Mouse (Mus musculus) E14TG2a.4 (cell line): ENCODE measurements around the gene Btnl6.
"Not testable (repeated sequence)": the region's sequence is repeated elsewhere in the genome, so short reads cannot be mapped to it uniquely, and the experiment has no call there.

Experiments
- H3K27me3 ChIP-seq: 2 replicates; pipeline ENCODE4 v1.6.1; 2014; ENCODE audit warnings: low read length, control low read depth; ENCODE audit not compliant: insufficient read depth
- H3K36me3 ChIP-seq: 2 replicates; pipeline ENCODE4 v1.6.1; 2014; ENCODE audit warnings: low read length, control low read depth; ENCODE audit not compliant: insufficient read depth
- H3K4me1 ChIP-seq: replicated peaks from 2 replicates; pipeline ENCODE4 v1.6.1; 2014; ENCODE audit warnings: low read depth, low read length, control low read depth
- H3K4me3 ChIP-seq: replicated peaks from 2 replicates; pipeline ENCODE4 v1.5.1; 2014; ENCODE audit warnings: mild to moderate bottlenecking, low read length
- H3K9me3 ChIP-seq: 2 replicates; pipeline ENCODE4 v1.6.1; 2014; ENCODE audit warnings: low read length, control low read depth
- CTCF ChIP-seq: conservative IDR thresholded peaks from 2 replicates; pipeline ENCODE4 v1.5.1; 2014; ENCODE audit warnings: low read length
- NANOG ChIP-seq: IDR thresholded peaks from 2 replicates; pipeline ENCODE4 v1.6.1; 2014; ENCODE audit warnings: borderline replicate concordance, low read length, mixed read lengths
- POU5F1 ChIP-seq: IDR thresholded peaks from 2 replicates; pipeline ENCODE4 v1.6.1; 2014; ENCODE audit warnings: low read length, borderline replicate concordance

Btnl6 gene

DNA sequence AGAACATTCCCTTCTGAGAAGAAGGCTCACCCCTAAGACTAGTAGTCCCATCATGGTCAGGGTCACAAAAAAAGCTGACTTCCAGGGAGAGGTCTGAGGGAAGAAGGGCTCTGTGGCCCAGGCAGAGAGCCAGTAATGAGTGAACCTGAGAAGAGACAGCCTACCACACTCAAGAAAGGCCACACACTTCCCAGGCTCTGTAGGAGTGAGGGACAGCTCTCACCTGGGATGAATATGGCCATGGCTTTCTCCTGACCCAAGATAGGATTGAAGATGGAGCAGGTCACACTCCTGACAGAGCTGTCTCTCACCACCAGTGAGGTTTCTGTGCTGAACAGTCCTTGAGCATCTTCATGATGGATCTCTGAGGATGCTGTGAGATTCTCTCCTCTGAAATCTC is 24.4 kb downstream of the Btnl6 start:
- TF ChIP-seq POU5F1 (no peak), NANOG (no peak), CTCF (no peak)
- no peaks in the 10 kb centered on the region for H3K27me3 ChIP-seq
- no peaks in the 10 kb centered on the region for H3K36me3 ChIP-seq
- H3K9me3 ChIP-seq, result no peaks in the 10 kb centered on the region
- H3K4me1 ChIP-seq, result no peaks in the 10 kb centered on the region
- H3K4me3 ChIP-seq, result no peak overlapping the region

DNA sequence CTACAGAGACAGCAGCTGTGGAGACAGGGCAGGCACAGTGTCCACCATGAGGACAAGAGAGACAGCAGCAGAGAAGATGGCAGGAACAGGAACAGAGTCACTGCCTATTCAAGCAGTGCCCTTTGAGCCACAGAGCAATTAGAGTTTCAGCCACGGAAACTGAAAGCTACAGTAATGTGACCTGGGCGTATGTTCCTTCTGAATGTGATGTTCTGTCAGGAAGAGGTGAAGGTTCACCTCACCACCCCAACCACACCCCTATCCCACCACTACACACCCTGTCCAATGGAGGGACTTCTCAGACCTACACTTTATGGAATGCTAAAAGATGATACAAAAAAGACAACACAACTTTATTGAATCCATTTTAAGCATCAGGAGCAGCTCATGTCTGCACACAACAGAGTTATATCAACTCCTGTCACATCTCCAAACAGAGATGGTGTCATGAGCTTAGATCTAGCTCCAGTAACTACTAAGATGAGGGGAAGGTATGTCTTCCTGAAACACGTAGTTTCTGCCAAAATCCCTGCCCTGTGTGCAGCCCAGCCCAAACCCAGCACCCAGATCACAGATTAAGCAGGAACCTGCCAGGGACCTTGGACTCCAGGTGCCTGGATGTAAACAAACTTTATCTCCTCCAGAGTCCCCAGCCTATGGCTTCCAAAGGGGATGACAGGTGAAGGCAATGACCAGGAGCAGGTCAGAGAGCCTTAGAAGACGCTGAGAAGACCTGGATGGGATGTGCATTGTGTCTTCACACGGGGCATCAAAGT is 39.7 kb downstream of the Btnl6 start, which contains the start of gene Btnl4:
Gene Btnl4 (minus strand): TSS at position 81 of the 776 bp plus-strand sequence.
- not testable (repeated sequence) for H3K4me1 ChIP-seq, H3K27me3 ChIP-seq, H3K9me3 ChIP-seq, H3K4me3 ChIP-seq, H3K36me3 ChIP-seq

DNA sequence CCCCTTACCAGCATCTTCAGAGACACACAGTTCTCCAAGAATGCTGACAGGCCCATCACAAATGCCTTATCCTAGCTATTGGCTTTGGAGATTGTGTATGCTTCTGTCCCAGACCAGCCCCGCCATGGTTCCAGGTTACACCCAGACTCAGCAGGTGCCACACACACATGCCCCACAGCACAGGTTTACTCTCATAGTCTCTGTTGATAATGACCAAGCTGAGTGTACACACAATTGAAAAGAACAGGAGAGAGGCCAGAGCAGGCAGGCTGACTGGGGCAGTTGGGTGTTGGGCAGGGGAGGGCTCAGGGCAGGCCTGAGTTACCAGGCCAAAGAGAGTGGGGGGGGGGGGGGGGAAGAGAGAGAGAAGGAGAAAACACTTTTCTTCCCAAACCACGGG is 40.7 kb downstream of the Btnl6 start:
- H3K36me3 ChIP-seq, result no peaks in the 10 kb centered on the region
- no peaks in the 10 kb centered on the region for H3K4me1 ChIP-seq
- no peak overlapping the region for H3K4me3 ChIP-seq
- no peaks in the 10 kb centered on the region for H3K27me3 ChIP-seq
- TF ChIP-seq NANOG (no peak), POU5F1 (no peak)
- no peaks in the 10 kb centered on the region for H3K9me3 ChIP-seq

DNA sequence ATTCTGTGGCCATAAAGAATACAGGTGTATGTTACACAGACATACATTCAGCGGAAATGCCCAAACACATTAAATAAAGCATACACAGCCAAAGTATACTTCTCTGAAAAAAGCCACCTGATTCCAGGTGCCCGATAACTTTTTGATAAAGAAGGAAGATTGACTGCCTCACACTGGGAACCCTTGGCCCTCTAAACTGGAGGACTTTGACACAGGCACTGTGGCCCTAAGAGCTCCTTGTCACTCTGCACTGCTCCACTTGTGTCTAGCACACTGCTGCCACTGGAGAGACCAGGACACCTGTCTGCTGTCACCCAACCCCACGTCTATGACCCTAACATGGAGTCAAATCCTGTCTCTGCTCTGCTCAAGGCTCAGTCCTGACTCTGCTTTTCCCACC is 42.1 kb downstream of the Btnl6 start:
- Histone ChIP-seq H3K4me3 (no peak overlapping the region), H3K9me3 (no peaks in the 10 kb centered on the region), H3K36me3 (no peaks in the 10 kb centered on the region), H3K27me3 (no peaks in the 10 kb centered on the region), H3K4me1 (no peaks in the 10 kb centered on the region)
- TF ChIP-seq CTCF (no peak), POU5F1 (no peak), NANOG (no peak)

DNA sequence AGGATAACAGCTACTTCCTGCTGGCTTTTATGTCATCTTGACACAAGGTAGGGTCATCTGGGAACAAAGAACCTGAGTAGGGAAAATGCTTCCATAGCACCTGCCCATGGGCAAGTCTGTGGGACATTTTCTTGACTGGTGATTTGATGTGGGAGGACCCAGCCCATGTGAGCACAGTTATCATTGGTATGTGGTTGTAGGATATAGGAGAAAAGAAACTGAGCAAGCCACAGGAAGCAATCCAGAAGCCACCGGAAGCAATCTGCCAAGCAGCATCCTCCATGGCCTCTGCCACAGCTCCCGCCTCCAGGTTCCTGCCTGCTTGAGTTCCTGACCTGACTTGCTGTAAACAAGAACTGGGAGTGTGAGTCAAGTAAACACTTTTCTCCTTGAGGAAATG is 46.7 kb downstream of the Btnl6 start:
- no peaks in the 10 kb centered on the region for H3K9me3 ChIP-seq
- no peaks in the 10 kb centered on the region for H3K27me3 ChIP-seq
- no peak for TF ChIP-seq POU5F1
- no peak for TF ChIP-seq NANOG
- no peak for TF ChIP-seq CTCF
- no peaks in the 10 kb centered on the region for H3K4me1 ChIP-seq
- H3K36me3 ChIP-seq, result no peaks in the 10 kb centered on the region
- H3K4me3 ChIP-seq, result no peak overlapping the region

DNA sequence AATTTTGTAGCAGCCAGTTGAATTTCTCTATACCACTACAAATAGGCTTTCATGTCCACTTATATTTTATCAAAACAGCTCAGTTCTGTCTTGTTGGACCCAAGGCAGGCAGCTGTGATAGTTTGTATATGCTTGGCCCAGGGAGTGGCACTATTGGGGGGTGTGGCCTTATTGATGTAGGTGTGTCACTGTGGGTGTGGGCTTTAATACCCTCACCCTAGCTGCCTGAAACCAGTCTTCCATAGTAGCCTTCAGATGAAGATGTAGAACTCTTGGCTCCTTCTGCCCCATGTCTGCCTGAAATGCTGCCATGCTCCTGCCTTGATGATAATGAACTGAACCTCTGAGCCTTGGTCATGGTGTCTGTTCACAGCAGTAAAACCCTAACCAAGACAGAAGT is 51.2 kb downstream of the Btnl6 start:
- H3K4me1 ChIP-seq, H3K27me3 ChIP-seq, H3K36me3 ChIP-seq, H3K4me3 ChIP-seq, H3K9me3 ChIP-seq: not testable (repeated sequence)

DNA sequence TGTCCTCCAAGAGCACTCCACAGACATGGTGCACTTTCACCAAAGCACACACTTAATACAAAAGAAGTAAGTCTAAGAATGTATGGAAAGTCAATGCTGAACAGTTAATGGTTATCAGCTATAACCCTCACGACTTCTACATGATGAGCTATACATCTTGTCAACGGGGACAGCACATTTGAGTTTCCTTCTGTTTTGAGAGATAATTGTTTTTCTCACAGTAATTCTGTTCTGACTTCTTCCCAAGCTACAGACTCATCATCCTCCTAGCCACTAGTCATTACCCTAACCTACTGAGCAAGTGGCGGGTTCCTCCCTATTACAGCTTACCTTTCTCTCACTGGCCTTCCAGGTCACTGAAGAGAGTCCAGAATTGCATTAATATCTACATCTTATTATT is 57.9 kb downstream of the Btnl6 start:
- Histone ChIP-seq H3K4me1 (no peaks in the 10 kb centered on the region), H3K9me3 (no peaks in the 10 kb centered on the region), H3K27me3 (no peaks in the 10 kb centered on the region), H3K4me3 (no peak overlapping the region), H3K36me3 (no peaks in the 10 kb centered on the region)
- TF ChIP-seq CTCF (no peak), POU5F1 (no peak), NANOG (no peak)
